Mouse (Mus musculus): ENCODE data around the gene Nsun5.
"Not testable (repeated sequence)": the region's sequence is repeated elsewhere in the genome, so short reads cannot be mapped to it uniquely, and the experiment has no call there.

Nsun5 gene

GRCm38 (mm10) chr5:135369787-135370654, at the start of gene Nsun5:
TSS of gene Nsun5 (plus strand) at chr5:135369953.
- peak; percentile 91 to 95 for DNase-seq (ENCODE audit: low spot score in 2 of 2)

GRCm38 (mm10) chr5:135322197-135322596, 47.6 kb upstream of the Nsun5 start:
- DNase-seq (ENCODE audit: low spot score in 2 of 2) = no peak

GRCm38 (mm10) chr5:135326121-135326659, 43.6 kb upstream of the Nsun5 start:
- no peak for DNase-seq (ENCODE audit: low spot score in 2 of 2)

GRCm38 (mm10) chr5:135329471-135329870, 40.3 kb upstream of the Nsun5 start:
- no peak for DNase-seq (ENCODE audit: low spot score in 2 of 2)

DNA sequence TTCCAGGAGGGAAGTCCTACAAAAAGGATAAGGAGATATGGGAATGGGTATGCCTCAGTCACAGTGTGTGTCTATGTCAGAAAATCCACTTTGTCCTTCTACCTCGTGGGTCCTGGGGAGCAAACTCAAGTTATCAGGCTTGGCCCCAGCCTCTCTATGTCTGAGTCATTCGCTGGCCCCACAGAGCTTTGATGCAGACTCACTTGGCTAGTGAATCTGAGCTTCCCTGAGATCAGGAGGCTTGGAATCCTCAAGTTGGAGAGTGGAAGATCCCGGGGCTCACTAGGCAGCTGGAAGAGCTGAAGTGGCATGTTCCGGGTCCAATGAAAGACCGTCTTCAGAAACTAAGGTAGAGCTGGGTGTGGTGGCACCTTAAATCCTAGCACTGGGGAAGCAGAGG, 39.6 kb upstream of the Nsun5 start:
- no peak for DNase-seq (ENCODE audit: low spot score in 2 of 2)

GRCm38 (mm10) chr5:135331161-135331560, 38.6 kb upstream of the Nsun5 start:
- DNase-seq (ENCODE audit: low spot score in 2 of 2) = no peak

GRCm38 (mm10) chr5:135337575-135337974, 32.2 kb upstream of the Nsun5 start:
- no peak for DNase-seq (ENCODE audit: low spot score in 2 of 2)

DNA sequence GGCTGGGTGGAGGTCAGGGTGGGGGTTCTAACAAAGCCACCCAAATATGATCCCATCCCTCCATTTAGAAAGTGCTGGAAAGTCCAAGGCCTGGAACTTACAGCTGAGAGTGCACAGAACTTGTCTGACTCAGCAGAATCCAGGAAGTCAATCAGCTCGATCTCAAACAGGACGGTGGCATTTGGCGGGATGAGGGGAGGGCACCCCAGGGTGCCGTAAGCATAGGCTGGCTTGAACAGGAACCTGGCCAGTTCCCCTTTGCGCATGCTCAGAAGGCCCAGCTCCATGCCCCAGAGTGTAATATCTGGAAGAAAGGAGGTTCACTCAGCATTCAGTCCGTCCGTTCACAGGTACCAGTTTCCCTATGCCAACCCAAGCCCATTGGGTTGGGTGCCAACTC, 23.8 kb upstream of the Nsun5 start:
- DNase-seq (ENCODE audit: low spot score in 2 of 2) = no peak

DNA sequence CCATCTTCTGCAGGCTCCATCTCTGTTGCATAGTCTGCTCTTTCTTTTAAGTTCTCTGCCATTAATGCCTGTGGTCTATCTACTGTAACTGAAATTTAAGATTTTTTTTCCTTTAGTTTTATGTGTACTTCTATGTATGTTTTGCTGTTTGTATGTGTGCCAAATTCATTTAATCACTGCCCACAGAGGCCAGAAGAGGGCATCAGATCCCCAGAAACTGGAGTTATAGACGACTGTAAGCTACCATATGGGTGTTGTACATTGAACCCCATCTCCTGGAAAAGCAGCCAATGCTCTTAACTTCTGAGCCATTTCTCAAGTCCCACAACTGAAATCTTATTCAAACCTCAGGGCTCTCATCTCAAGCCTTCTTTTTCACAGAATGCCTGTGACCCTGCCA, 23.3 kb upstream of the Nsun5 start:
- DNase-seq (ENCODE audit: low spot score in 2 of 2) = no peak

DNA sequence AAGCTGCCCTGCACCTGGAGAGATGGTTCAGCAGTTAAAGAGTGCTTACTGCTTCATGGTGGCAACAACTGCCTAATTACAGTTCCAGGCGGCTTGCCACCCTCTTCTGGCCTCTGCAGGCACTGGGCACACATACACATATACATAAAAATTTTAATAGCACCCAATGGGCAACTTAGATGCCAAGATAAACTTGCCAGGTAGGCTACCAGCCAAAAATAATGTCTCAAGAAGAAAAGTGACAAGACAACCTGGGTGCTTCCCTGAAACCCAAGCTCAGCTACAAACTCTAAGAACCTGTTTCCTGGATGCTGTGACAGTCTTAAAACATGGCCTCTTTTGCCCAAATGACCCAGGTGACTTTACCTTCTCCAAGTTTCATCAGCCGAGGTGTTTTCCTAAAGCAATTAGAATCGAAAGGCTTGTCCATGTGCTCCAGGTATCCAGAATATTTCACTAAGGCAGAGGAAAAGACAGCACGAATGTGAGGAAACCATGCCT, 22.2 kb upstream of the Nsun5 start:
- no peak for DNase-seq (ENCODE audit: low spot score in 2 of 2)

GRCm38 (mm10) chr5:135349862-135350261, 19.9 kb upstream of the Nsun5 start, which contains the start of gene Fkbp6:
TSS of gene Fkbp6 (minus strand) at chr5:135350044.
- DNase-seq (ENCODE audit: low spot score in 2 of 2) = no peak

- no peak for DNase-seq (ENCODE audit: low spot score in 2 of 2)
These were observed 18.1 kb upstream of the Nsun5 start for GRCm38 (mm10) chr5:135351606-135352005.

DNA sequence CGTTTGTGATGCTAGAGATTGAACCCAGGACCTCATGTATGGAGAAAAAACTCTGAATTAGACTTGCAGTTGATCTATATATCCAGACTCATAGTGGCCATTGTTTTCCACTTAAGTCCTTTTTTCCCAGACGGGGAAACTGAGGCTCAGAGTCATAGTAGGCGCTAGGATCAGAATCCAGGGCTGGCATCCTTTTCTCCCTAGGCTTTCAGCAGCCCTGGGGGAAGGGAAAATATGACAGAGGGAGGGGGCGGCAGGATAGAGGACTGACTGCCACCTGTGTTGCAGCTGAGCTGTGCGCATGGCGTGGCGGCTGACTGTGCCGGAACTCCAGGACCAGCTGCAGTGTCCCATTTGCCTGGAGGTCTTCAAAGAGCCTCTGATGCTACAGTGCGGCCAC, 16.8 kb upstream of the Nsun5 start, which contains the start of gene Trim50:
Gene Trim50, plus strand, starts transcription at position 301 of the 400 bp plus-strand sequence.
- no peak for DNase-seq (ENCODE audit: low spot score in 2 of 2)

GRCm38 (mm10) chr5:135353564-135353963, 16.2 kb upstream of the Nsun5 start:
- DNase-seq (ENCODE audit: low spot score in 2 of 2) = no peak

DNA sequence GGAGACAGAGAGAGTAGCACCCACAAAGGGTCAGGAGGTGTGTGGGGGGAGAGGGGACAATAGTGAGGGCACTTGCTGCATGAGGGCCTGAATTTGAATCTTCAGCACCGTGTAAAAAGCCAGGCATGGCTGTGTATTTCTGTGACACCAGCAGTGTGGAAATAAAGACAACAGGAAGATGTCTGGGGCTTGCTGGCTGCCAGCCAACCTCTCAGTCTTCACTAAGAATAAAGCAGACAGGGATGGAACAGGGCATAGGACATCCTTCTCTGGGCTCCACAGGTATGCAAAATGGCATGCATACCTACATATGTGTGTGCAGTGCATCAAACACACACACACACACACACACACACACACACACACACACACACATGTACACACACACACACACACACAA, 13.7 kb upstream of the Nsun5 start:
- DNase-seq (ENCODE audit: low spot score in 2 of 2) = no peak

GRCm38 (mm10) chr5:135357556-135357955, 12.2 kb upstream of the Nsun5 start:
- DNase-seq (ENCODE audit: low spot score in 2 of 2) = peak; percentile 32 to 39

- no peak for DNase-seq (ENCODE audit: low spot score in 2 of 2)
These were observed 10.0 kb upstream of the Nsun5 start for GRCm38 (mm10) chr5:135359772-135360171.

DNA sequence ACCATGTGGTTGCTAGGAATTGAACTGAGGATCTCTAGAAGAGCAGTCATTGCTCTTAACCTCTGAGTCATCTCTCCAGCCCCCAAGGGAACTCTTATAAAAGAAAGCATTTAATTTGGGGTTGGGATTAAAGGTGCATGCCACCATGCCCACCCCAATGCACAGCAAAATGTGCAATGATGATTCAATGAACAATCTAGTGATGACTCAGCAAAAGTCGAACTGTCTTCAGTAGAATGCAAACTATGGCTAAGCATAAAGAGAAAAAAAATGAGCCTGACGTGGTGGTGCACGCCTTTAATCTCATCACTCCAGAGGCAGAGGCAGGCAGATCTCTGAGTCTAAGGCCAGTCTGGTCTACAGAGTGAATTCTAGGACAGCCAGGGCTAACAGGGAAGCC, 7.2 kb upstream of the Nsun5 start:
- DNase-seq (ENCODE audit: low spot score in 2 of 2) = no peak

DNA sequence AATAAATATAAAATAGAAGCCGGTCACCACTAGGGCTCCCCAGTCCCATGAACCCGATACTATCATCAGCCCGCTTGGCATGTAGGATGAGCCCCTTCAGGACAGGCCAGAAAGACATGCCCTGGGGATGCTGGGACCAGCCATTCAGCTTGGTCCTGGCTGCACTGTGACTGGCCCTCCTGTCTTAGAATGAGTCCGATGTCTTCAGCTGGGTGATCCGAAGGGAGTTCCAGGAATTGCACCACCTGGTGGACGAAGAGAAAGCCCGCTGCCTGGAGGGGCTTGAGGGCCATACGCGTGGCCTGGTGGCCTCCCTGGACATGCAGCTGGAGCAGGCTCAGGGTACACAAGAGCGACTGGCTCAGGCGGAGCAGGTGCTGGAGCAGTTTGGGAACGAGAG, 6.2 kb upstream of the Nsun5 start:
- DNase-seq (ENCODE audit: low spot score in 2 of 2) = no peak

- no peak for DNase-seq (ENCODE audit: low spot score in 2 of 2)
These were observed 1.9 kb upstream of the Nsun5 start for GRCm38 (mm10) chr5:135367841-135368240.

DNA sequence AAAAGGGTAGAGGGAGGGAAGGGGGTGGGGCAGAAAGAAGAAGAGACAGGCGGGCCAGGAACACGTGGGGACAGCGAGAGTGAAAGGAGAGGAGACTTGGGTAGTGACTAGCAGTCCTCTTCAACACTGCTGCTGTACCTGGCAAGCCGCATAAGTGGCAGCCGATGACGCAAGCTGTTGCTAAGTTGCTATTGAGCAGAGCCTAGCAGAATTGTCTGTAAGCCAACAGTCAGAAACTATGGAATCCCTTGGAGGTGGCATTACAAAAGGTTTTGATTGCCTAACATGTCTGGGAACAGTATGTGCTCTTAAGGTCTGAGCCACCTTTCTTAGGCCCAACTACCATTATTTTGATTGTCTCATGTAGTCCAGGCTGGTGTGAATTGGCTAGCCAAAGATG, 1.4 kb upstream of the Nsun5 start:
- no peak for DNase-seq (ENCODE audit: low spot score in 2 of 2)

- not testable (repeated sequence) for DNase-seq (ENCODE audit: low spot score in 2 of 2)
These were observed 557 bp upstream of the Nsun5 start for GRCm38 (mm10) chr5:135369196-135369595.

- no peak for DNase-seq (ENCODE audit: low spot score in 2 of 2)
These were observed 1.4 kb downstream of the Nsun5 start for GRCm38 (mm10) chr5:135371195-135371594.
